Mouse (Mus musculus) lung, postnatal 25 days (tissue): ENCODE results near the gene Pvr.

Source experiments
- DNase-seq: peaks from one replicate; pipeline ENCODE4 v3.0.0; 2022; ENCODE audit warnings: low spot score

Gene Pvr

DNA sequence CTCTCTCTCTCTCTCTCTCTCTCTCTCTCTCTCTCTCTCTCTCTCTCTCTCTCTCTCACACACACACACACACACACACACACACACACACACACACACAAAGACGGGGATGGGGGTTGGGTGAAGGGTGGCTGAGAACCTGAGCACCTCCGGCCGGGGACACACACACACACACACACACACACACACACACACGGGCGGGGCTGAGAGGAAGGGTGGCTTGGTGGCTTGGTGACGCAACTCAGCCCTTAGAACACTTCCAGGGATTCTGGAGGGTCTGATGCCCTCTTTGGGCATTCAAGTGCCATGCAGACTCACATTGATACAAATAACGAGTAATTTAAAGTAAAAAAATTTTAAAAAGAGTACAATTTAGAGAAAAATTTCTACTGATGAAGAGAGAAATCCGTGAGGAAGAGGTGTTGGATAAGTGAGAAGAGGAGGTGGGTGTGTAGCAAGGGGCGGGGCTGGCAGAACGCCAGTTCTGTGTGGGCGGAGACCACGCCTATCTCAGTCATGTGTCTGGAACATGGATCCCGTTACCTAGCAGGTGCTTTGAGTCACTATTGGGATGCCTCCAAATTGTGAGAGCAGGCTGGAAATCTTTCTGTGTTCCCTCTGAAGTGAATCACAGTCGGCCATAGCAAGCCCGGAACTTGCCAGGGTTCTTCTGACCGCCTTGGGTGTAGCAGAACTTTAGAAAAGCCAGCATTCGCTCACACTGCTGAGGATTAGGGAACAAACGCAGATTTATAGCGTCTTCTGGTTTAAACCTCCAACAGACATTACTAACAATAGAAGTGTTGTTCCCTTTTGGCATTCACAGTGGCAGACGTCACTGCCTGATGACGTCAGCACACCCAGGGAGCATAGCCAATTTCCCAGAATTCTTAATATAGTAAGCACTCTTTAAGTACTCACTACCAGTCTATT lies 12.2 kb upstream of the Pvr start:
- peak; percentile 81 for DNase-seq

DNA sequence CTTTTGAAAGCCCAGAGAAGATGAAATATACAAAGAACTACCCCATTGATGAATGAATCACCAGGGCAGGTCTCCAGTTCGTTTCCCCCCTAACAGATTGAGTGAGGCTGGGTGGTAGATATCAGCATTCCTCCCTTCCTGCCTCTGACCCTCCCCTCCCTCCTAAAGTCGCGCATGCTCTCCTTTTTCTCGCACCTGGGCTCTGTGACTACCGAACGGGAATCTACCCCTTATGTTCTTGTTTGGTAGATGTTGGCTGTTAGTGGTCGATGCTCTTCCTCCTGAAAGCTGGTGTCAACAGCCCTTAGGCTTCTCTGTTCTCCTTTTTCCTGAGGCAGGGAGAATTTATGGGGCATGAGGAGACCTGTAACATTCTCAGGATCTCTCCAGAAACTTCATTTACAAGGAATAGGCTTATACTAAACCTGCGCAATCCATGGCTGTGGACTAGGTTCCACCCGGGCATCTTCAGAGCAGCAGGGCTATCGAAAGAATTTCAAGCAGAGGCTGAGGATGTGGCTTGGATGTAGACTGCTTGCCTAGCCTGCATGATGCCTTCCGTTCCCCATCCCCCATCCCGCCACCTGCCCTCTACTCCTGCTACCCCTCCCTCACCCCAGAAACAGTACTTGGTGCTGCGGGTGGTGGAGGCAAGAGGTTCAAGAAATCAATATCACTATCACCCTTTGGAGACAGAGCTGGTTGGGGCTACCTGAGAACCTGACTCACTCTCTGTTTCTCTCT lies 11.3 kb upstream of the Pvr start:
- no peak for DNase-seq

DNA sequence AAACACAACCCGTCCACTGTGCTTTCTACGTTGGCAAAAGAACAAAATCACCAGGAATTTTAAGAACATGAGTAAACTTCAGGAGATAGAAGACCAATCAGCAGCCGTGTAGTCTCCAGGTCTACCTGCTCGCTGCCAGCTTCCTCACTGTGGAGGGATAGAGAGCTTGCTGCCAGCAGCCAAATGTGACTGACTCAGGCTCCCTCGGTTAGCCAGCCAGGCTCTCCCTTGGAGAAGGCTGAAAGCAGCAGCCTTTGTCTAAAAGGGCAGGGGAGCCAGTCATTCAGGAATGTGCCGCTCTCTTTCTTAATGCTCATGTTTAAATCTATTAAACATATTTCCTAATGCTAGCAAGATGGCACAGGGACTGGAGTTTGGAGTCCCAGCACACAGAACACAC lies 9.5 kb upstream of the Pvr start:
- peak; percentile 38 for DNase-seq

DNA sequence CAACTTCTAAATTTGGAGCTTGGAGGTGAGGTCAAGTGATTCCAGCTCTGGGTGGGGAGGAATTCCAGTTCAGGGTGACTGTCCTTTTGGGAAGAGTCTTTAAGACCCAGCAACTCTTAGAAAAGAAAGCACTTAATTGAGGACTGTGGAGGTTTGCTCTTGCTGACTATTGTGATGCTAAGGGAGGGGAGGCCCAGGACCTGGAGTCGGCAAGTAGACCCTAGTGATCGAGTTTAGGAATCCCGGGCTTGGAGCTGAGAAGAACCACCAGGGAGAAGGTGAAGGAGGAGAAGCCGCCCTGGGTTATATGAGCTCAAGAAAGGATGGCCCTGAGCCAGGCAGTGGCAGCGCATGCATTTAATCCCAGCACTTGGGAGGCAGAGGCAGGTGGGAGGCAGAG lies 7.5 kb upstream of the Pvr start:
- no peak for DNase-seq

DNA sequence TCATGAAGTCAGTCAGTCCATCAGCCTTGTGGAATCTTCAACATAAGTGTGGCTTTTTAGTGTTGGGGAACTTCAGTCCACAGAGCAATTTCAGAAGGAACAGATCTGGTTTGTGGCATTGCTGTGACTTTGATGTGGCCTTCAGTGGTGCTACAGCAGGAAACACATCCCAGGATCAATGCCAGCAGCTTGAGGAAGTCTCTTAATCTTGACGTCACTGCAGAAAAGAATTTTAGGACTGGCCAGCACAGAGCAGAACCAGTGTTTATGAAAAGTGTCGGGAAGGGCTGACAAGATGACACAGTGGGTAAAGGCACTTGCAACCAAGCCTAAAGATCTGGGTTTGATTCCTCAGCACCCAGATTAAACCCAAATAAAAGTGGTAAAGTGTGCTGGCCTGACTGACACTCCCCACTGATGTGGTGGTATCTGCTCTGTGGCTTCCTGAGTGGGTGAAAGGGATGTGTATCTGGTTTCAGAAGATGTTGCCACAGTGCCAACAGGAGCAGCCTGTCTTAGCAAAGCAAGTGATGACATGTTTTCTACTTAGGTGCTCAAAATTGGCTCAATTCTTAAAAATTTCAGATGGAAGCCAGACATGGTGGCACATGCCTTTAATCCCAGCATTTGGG lies 6.0 kb upstream of the Pvr start:
- peak; percentile 57 for DNase-seq

DNA sequence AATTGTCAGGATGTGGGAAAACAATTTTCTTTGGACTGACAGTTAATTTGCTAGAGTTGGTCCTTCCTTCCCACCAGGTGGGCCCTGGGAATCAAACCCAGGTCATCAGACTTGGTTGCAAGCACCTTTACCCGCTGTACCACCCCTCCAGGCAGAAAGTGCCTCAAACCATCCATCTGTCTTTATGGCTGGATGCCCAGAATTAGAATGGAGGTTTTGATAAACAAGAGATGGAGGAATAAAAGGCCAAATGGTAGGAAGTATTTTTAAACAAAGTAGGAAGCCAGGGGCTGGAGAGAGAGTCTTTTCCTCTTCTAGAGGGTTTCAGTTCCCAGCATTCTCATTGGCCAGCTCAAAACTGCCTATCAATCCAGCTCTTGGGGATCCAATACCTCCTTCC lies 4.4 kb upstream of the Pvr start:
- DNase-seq, result no peak

DNA sequence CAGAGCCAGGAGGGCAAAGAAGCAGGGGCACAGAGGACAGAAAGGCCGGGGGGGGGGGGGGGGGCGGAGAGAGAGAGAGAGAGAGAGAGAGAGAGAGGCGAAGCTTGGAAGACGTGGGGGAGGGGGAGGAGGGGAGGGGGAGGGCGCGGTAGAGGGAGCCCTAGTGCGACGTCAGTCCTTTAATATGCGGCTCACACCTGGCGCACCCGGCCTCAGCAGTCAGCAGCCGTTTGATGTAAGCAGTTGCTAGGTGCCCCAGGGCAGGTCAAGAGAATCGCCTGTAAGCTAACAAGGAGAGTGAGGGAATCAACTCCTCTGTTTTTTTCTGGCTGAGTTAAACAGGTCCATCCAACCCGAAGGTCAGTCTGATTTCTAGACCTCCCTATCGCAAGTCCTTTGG lies 2.8 kb upstream of the Pvr start:
- DNase-seq, result no peak

DNA sequence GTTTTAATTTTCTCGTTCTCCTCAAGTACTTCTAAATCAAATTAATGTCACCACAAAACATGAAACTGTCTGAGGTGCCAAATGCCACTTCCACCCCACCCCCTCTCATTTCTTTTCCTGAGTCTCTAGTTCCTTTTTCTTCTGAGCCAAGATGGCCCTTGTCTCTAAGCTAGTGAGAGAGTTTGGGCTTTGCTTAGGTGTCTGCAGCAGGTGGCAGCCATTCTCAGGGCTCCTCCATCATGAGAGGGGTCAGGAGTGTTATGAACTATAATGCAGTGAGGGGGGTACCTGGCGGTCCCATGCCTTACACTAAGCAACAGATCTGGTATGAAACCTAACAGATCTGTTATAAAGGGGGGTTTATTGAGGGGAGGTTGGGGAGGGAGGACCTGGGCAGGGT lies 2.4 kb upstream of the Pvr start:
- DNase-seq, result no peak

DNA sequence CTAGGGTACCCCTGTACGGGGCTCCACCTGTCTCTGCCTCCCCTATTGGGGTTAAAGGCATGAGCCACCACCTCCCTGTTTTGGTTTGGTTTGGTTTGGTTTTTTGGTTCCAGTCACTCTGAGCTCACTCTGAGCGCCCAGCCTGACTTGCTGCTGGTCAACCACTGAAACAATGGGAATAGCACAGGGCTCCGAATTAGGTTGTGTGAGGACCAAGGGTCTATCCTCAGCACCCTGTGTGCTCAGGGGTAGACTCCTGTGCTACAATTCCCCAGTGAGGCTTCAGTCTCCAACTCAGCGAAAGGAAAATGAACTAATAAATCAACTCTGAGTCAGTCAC lies 824 bp downstream of the Pvr start:
- DNase-seq, result no peak

DNA sequence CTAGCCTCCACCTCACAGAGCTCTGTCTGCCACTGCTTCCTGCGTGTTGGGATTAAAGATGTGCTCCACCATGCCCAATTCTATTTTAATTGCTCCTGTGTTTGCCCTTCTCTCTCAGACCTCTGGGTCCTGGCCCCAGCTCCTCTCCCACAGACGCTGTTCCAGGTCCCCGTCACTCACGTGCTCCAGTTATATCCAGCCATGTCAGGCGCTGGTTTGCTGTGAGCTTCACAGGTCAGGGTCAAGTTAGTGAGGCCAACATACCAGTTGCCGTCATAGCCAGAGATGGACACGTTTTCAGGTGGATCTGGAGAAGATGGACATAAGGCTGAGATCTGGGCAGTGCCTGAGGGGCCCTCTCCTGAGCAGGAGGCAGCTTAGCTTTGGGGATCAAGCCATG lies 6.4 kb downstream of the Pvr start:
- DNase-seq, result no peak

DNA sequence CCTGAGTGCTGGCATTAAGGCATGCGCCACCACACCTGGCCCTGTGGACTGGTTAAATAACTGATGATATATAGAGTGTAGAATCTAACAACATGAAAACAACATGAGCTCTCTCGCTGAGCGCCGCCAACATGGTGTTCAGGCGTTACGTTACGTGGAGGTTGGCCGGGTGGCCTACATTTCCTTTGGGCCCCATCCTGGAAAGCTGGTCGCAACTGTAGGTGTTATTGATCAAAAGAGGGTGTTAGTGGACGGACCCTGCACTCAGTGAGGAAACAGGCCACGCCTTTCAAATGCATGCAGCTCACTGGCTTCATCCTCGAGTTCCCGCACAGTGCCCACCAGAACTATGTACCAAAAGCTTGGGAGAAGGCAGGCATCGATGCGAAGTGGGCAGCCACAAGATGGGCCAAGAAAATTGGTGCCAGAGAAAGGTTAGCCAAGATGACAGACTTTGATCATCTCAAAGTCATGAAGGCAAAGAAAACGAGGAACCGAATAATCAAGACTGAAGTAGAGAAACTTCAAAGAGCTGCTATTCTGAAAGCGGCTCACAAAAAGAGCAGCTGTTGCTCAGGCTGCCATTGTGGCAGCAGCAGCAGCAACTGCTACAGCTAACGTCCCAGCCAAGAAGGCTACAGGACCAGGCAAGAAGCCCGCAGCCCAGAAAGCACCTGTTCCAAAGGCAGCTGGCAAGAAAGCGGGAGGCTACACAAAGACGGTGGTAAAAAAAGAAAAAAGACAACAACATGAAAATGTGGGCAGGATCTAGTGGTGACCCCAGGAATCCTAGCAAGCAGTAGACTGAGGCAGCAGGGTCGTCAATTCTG lies 9.1 kb downstream of the Pvr start:
- DNase-seq, result no peak

DNA sequence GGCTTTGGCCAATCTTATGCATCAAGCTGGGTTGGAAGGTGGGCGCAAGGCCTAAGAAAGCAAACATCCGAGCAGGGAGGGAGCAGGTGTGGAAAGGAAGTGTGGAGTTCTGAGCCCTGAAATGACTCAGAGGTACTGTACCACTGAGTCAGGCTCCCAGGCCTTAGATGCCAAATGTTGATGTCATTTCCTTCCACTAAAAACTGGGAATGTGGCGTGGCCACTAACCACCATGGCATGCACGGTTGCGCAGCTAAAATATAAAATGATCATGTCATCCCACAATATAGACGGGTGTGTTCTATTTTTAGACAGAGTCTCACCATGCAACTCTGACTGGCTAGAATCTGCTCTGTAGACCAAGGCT lies 9.7 kb downstream of the Pvr start:
- no peak for DNase-seq

DNA sequence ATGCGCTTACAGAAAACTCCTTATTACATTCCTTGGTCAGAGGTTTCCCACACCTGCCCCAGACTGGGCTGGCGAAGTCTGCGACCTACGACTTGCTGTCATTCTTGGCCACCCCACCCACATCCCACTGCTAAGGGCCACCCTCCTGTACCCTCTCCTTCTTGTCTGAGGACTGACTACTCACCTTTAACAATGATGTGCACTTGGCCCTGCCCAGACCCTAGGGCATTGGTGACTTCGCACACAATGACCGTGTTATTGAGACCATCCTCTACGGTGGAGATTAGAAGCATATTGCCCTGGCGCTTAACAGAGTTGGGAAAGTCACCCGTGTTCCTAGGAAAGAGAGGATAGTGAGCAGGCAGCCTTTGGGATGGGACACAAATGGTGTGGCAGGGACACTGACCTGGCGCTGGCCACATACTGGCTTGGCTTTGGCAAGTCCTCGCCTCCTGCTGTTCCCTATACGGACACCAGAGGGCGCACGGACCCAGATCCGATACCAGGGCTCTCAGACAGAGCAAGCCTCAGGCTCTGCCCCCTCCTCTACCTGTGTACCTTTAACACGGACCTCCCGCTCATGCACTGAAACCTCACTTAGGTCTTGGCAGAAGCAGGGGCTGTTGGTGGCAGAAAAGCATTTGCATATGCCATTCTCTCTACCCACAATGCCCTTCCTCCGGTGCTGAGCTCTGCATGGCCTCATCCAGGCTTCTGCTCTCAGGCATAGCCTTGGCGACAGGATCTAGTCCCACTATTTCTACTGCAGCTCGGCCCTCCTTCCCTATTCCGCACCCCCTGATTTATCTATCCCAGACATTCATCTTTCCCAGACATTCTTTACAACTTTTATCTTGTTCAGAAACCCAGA lies 10.3 kb downstream of the Pvr start:
- DNase-seq, result peak; percentile 78

DNA sequence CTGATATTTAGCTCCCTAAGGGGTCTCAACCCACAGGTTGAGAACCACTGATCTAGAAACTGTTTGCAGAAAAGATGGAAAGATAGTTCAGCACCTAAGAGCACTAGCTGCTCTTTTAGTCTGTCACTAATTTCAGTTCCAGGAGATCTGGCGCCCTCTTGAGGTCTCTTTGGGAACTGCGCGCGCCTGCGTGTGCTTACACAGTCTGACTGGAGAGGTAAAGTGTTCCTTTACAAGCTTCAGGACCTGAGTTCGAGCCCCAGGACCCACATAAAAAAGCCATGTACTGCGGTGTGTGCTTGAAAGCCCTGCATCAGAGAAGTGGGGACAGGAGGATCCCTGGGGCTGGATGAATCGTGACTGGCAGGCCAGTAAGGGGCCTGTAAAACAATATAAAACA lies 31.1 kb downstream of the Pvr start:
- DNase-seq, result peak; percentile 29

DNA sequence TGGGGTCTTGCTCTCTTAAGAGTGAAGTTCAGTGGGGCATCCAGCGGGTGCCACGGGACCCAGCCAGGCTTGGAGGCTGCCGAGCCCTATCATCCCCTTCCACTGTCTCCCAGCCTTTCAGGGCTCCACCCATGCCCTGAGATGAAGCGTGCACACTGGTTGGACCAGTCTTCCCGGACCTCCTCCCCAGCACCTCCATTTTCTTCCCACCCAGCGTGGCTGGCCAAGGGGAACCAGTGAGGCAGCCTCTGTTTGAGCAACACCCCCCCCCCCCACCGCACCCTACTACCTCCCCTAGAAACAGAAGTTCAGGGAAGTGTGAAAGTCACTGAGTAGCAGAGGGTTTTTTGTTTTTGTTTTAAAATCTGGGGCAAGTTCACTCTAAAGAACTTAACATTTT lies 33.1 kb downstream of the Pvr start, which contains the start of gene Ceacam19:
Ceacam19 (minus strand) TSS at position 117 of the 400 bp plus-strand sequence.
- no peak for DNase-seq

DNA sequence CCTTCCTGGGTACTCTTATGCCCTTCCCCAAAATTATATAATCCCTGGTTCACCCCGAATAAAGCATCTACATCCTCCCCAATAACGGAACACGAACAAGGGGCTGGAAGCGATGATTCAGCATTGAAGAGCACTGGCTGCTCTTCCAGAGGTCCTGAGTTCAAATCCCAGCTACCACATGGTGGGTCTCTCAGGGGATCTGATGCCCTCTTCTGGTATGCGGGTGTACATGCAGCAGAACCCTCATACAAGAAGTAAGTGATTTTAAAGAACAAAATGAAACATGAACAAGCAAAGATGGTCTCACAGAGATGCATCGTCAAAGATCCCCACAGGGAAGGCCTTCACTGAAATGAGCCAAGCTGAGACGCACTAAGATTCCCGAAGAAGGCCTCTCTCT lies 40.2 kb downstream of the Pvr start:
- DNase-seq, result no peak

DNA sequence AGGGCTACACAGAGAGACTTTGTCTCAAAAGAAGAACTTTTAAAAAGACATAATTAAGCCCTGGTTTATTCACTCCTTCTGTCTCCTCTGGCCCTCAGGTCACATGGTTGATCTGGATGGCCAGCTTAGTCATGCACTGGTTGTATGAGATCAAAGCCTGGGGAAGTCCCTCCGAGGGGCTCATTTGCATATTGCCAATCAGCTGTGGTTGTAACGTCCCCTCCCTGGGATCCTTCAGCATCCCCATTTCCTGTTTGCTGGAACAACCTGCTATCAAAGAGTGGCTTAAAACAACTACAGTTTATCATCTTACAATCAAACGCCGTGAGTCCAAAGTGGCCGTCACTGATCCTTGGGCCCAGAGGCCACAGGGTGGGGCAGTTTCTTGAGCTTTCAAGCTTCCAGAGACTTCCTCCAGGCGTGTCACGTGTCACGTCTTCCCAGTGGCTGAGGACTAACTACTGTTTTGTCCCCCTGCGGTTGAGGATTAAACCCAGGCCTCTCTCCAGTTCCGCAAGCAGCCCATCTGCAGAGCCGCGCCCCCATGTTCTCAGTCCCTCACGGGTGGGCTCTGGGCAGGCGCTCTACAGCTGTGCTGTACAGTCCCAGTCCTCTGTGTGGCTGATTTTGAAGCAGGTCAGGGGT lies 44.1 kb downstream of the Pvr start:
- DNase-seq, result peak; percentile 10

DNA sequence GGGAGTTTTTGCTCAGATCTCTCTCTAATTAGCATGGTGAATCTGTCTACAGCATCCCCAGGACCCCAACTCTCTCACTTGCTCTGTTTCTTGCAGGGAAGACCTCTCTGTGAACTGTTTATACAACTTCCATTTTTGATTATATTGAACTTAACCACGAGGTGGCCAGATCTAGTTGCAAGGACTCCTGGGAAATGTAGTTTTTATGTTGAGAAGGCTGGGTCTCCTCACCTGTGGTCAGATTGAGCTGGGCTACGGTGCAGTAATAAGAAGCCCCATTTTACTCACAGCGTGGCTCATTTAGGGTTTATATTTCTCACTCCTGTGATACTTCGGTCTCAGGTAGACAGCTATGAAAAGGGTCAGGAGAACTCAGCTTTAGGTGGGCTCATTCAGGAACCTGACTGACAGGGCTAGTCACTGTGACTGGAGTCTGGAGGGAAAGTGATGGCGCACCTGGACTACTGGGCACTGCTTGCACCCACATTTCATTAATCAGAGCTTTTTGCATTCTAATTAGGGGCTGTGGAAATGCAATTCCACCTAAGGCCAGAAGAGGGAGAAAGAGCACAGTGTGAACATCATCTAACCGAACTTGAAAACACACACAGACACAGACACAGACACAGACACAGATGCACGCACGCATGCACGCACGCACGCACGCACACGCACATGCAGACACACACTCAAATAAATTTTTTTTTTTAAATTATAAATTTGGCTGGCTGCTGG lies 44.8 kb downstream of the Pvr start:
- peak; percentile 61 for DNase-seq

DNA sequence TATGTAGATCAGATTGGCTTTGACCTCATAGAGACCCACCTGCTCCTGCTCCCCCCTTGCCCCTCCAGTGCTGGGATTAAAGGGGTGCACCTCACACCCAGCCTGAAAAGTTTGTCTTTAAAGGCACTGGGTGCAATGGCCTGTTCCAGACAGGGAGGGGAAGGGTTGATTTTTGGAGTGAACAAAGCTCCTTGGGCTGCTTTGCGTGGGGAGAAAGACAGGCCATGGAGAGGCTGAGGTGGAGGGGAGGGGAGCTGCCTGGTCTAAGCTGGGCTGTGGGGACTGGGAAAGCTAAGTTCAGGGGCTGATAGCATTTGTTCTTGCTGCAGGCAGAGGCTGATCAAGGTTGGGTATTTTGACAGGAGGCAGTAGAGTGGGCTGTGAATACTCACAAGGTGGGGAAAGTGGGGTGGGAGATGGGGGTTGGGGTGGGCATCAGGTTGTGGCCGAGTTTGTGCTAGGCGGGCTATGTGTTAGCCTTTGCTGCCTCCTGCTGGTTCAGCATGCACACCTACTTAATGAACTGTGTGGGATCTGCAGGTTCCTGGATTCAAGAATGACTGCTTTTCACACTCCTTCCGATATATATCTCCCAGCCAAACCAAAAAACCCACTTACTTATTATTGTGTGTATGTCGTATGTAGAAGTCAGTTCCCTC lies 48.9 kb downstream of the Pvr start:
- DNase-seq, result peak; percentile 43
